Mouse (Mus musculus): ENCODE data around the gene Serpinb7. TPM values are rescaled to one million over a fixed set of nuclear protein-coding genes. Genes with fewer than 3 reads are reported as not detected.

Gene Serpinb7
- total RNA-seq (2021), result not detected
- long read RNA-seq, experiment 1, result 0 reads
- long read RNA-seq, experiment 2, result 0 reads

DNA sequence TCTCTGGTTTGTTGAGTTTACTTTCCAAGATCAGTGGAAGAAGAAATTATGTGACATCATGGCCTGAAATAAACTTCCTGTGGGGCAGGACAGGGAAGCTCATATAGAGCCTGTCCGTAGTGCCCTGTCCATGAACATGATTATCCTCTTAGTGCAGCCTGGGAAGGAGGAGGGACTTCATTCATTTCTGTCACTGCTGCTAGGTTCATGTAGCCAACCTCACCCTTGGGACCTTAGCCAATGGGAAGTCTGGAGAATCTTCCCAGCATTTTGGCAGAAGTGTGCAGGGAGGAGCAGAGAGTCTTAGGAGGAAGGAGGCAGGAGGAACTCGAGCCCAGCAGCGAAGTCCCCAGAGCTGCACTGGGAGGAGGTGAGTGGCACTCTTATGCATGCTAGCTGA, at the start of gene Serpinb7:
Serpinb7 (plus strand) TSS at position 301 of the 400 bp plus-strand sequence.
- DNase-seq, result no peak
- intact Hi-C loops (cut with DNase I), result no loop called here

DNA sequence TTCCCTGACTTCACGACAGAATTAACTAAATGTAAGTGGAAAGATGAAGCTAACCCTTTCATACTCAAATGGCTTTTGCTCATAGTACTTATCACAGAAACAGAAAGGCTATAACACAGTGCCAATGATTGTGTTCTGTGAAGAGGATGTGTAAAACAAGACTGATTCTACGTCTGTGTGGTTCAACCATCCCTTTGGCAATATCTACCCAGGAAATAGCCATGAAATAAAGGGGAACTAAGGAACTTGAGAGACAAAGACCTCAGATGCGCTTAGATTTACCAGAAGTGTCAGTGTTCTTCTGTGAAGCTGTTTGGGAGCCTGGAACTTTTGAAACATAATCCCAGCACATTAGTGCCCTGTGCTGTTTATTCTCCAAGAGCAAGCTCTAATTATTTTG, 49.1 kb upstream of the Serpinb7 start:
- DNase-seq, result no peak
- intact Hi-C loops (cut with DNase I), result no loop called here

DNA sequence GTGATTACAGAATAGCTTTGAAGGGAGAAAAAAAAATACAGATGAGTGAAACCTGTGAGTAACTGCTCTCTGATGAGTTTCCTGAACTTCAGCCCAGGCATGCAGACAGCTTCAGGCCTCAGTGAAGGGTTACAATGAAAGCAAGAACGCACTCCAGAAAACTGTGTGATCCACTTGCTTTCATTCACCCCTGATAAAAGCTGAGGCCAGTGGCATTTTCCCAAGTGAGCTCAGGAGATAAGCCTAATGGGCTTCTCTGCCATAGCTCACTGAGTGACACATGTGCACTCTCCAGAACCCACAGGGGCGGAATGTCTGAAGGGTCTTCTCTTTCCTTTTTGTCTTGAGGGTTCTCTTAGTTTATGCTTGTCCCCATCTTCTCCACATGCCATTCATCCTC, 48.3 kb upstream of the Serpinb7 start:
- intact Hi-C loops (cut with DNase I), result no loop called here
- no peak for DNase-seq

DNA sequence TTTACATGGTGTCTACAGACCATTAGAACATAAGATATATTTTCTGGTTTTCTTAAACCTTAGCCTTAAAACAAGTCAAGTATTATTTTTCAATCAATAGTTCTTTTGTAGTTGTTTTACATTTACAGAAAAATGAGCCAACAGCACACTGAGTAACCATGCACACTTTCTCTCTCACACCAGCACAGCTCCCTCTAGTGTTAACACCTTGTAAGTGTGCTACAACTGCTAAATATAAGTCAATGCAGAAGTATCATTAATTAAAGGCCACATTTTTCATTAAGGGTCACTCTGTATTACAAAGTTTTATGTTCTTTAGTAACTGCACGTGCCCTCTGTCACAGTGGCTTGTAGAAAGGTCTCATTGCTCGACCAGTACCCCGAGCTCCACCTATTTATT, 46.4 kb upstream of the Serpinb7 start:
- intact Hi-C loops (cut with DNase I), result no loop called here
- DNase-seq, result no peak

DNA sequence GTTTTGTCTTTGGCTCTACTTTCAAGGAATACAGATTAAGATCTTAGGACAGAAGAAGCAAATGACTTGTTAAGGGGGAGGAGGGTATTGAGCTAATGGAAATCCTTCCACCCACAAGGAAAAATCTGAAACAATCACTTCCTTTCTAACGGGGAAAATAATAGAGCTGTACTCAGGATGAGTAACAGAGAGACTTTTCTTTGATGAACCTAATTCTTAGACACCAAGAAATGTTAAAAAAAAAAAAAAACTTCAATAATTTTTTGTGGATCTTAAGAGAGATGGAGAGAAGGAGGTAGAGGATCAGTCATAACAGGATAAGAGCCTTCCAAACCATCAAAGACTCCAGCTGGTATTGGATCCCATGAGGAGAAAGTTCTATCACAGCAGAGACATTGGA, 38.6 kb upstream of the Serpinb7 start, which contains the start of gene Serpinb11:
Serpinb11 (plus strand) TSS at position 301 of the 400 bp plus-strand sequence.
- intact Hi-C loops (cut with DNase I), result no loop called here

DNA sequence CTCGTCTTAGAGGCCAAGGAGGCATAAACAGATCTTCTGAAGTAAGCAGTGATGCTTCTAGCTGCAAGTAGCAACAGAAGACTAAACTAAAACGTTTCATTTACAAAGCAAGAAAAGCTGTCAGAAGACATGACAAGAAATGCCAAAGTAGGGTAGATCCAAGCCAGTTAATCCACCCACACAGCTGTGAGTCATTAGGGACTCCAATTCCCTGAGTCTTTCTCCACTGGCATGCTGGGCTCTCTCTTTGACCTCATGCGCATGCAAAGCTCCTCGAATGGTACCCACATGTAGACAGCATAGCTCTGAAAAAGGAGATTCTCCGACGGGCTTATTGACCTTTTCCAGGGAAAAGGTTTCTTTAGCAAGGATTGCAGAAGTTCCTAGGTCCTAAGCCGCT, 33.5 kb upstream of the Serpinb7 start:
- intact Hi-C loops (cut with DNase I), result no loop called here
- no peak for DNase-seq

More for the DNA sequence above, 38.6 kb upstream of the Serpinb7 start, which contains the start of gene Serpinb11:
- no peak for DNase-seq

DNA sequence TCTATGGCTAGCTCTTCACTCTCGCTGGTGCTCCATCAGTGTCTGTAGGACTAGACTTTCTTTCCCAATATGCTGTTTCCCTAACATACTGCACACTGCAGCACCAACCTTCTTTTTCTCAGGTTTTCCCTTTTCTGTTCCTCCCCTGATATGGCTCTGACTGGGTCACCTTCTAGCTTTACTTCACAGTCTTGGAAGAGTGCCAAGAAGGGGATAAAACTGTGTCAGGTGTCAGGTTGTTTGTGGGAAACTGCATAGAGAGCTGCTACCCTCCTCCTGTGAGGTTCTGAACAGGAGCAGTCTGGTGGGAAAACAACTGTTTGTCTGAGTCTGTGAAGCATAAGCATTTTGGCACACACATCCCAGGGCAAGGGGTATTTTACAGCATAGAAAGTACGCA, 30.5 kb upstream of the Serpinb7 start:
- DNase-seq, result no peak
- intact Hi-C loops (cut with DNase I), result no loop called here

DNA sequence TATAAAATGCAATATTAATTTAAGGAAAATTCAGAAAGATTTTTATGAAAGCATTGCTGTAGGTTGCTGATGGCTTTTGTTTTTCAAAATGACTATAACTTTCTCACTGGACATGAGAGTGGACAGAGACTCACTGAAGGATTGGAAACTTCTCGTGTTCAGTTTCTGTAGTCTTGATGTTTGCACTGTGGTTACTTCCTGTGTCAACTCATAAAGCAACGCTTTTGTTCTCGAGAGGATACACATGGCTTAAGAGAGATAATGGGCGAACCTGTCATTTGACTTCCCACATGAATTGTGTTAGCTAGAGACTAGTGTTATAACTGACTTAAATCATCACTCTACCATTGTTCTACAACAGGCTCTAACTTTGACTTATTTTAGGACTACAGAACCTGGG, 22.5 kb upstream of the Serpinb7 start:
- intact Hi-C loops (cut with DNase I), result no loop called here

DNA sequence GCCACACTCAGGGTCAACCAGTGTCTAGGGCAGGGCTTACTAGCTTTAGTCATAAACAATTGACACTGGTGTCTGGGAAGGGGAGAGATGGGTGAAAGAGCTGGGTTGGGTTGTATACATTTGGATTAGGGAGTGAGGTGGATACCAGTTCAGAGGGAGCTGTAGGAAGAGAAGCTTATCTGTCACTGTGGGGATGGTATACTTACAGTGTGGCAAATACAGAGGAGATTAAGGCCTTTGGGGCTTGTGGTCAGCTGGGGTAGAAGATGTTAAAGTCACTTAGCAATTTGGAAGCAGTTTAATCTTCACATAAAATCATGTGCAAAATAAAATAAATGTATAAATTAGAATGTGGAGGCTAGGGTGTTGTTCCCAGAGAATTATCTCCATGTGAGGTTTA, 21.1 kb upstream of the Serpinb7 start:
- DNase-seq, result no peak
- intact Hi-C loops (cut with DNase I), result no loop called here

More for the DNA sequence above, 22.5 kb upstream of the Serpinb7 start:
- DNase-seq, result no peak

DNA sequence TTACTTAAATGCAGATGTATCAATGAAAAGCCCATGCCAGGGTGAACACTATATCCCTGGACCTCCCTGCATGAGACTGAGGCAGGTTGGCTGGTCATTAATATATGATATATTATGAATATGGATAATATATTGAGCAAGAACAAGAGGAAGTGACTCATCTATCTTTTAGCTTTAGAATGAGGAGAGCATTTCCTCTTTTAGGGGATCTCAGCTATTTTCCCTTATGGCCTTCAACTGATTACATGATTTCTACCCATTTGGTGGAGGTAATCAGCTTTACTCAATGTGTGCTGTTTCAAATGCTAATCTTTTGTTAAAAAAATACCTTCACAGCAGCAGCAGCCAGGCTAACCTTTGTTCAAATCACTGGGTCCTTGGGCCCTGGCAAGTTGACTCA, 18.0 kb upstream of the Serpinb7 start:
- intact Hi-C loops (cut with DNase I), result no loop called here
- no peak for DNase-seq

DNA sequence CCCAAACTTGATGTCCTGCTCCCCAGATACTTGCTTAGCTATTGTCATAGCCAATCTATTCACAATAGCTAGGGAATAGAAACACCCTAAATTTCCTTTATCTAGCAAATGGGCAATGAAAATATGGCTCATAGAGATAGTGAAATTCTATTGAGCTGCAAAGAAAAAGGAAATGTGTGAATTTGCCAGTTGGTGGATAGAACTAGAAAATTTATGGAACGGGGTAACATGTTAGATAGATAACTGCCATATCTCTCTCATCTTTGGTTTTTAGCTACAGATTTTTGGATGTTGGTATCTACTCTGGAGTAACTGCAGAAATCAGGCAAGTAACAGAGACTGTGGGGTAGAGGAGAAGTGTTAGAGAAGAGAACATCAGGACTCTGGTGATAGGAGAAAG, 17.1 kb upstream of the Serpinb7 start:
- intact Hi-C loops (cut with DNase I), result no loop called here
- DNase-seq, result no peak

DNA sequence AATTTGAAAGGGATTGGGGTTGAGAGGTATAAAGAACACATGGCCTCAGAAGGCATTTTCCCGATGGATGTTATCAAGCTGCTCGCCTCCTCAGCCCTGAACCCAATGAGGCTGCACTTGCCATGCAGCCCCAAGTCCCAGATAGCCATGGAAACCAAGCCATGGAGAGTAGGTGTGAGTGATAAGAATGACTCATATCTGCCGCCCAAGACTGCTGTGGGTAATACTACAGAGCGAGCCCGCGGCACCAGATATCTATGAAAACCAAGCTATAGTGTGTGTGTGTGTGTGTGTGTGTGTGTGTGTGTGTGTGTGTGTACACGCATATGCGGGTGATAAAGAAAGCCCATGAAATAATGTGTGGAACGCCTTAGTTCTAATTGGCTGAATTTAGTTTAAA, 14.9 kb upstream of the Serpinb7 start:
- intact Hi-C loops (cut with DNase I), result no loop called here

DNA sequence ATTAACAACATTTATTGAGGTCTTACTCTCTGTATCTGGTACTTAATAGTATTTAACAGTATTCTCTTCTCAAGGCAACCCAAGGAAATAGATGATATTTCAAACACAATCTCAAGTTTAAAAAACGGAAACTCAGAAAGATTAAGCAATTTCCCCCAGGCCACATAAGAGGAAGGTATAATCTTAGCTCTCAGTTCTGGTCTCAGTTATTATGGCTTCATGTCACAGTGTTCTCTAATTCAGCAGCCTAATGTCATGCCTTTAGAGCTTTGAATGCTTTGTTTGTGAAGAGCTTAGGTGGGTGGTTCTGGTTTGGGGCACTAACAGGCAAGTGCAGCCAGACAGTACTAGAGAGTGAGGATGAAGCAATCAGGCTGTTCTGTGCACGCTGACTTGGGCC, 9.7 kb upstream of the Serpinb7 start:
- DNase-seq, result no peak
- intact Hi-C loops (cut with DNase I), result no loop called here

More for the DNA sequence above, 14.9 kb upstream of the Serpinb7 start:
- DNase-seq, result no peak

DNA sequence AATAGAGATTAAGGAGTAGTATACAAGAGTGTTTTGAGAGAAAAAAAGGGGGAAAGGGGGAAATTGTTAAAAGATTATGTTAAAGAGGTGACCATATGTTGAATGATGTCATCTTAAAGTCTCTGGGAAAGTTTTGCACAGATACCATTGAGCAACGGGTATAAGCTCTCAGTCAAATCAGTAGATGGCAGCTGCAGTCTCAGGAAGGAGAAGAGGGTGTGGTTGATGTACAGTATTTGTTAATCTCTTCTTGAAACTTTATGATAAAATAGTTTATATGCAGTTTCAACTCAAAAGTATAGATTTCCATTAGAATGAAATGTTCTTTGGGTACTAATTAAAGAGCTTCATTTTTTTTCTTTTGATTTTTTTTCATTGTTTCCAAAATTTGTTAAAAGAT, 2.0 kb upstream of the Serpinb7 start:
- intact Hi-C loops (cut with DNase I), result no loop called here
- no peak for DNase-seq

DNA sequence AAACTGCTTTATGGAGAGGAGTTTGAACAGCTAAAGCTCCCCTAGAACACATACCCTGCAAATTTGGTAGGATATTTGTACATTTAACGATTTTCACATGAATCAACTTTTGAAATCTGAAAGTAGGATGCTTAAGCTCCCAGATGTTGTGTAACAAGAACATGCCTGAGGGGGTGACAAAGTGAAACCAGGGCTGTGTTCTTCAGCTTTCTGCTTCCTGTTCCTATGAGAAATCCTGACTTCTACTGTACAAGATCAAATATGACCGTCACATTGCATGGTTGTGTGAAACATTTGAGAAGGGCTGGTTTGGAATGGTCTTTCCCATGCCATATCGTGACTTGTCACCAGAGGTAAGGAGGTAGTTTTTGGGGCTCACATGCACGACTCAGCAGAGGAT, 2.6 kb downstream of the Serpinb7 start:
- no peak for DNase-seq
- intact Hi-C loops (cut with DNase I), result no loop called here

DNA sequence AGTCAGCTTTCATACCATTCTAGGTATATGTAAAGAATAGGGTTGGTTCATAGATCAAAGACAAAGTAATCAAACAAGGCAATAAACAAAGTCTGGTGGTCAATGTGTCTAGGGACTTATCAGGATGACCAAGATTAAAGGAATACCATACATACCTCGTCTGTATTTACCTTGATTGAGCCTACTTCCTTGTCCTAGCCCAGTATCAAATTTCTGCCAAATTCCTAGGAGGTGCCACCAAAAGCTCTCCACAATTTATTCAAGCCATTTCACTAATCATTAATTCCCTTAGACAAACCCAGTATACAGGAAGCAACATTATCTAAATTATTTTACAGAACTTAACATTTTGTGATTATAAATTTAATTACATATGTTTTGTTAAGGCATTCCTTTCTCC, 15.2 kb downstream of the Serpinb7 start:
- no peak for DNase-seq
- intact Hi-C loops (cut with DNase I), result no loop called here

DNA sequence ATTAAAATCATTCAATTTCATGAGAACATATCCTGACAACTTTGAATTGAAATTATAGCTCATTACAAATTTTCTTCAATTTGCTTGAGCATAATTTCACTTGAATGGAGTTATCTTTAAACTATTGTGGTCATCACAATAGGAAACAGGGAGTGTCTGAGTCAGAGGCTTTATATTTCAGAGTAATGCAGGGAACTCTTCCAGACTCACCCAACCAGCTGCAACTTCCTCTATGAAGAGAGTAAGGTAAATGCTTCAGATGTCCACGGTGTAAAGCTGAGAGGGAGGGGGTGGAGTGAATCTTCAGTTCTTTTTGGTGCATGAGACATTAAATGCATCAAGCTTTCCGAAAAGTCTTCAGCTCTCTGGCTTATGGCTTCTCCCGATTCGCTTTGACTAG, 23.0 kb downstream of the Serpinb7 start:
- DNase-seq, result no peak
- intact Hi-C loops (cut with DNase I), result no loop called here

DNA sequence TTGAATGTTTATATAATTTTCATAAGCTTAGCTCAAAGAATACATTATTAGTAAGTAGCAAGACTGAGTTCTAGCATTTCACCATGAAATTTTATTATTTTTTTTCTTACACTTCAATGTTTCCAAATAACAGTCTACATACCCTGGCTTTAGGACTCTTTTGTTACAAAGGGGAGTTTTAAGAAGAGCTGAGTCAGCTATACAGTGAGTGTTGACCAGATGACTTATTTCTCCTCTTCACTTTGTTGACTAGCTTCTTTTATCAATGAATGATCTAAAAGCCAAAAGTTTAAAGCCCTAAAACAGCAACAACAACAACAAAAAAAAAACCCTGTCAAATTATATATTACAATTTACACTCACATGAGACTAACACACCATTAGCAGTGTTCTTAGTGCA, 31.8 kb downstream of the Serpinb7 start:
- intact Hi-C loops (cut with DNase I), result no loop called here
- DNase-seq, result no peak

DNA sequence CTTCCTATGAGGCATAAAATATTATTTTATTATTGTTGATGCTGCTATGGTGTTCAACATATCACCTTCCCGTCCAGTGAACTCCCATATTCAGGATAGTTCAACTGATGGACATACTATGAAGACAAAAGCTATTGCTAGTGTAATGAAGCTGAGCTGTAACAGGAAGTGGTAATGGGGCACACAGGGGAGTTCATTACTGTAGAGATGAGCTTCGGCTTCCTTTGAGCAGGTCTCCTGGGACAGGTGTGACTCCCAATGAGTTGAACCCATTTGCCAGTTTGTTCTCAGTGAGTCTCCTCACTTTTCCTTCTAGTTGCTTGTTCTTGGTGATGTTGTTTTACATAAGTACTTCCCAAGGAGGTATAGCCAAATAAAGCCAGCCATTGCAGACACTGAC, 36.1 kb downstream of the Serpinb7 start:
- no peak for DNase-seq
- intact Hi-C loops (cut with DNase I), result no loop called here

DNA sequence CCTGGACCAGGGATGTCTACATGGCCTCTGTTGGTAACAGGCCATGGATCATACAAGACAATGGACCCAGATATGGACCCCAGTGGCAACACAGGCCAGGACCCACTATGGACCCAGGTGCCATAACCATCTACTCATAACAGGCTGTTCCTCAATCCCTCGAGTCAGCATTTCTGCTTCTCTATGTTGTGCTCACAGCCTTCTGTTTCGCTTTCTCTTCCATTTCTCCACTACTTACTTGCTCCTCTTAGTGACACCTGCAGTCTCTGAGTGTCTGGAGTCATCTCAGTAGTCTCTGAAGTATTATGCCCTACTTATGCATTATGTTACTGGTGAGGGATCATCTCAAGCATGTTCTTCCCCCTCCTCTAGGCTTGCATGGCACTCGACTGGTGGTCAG, 40.0 kb downstream of the Serpinb7 start:
- no peak for DNase-seq
- intact Hi-C loops (cut with DNase I), result no loop called here

DNA sequence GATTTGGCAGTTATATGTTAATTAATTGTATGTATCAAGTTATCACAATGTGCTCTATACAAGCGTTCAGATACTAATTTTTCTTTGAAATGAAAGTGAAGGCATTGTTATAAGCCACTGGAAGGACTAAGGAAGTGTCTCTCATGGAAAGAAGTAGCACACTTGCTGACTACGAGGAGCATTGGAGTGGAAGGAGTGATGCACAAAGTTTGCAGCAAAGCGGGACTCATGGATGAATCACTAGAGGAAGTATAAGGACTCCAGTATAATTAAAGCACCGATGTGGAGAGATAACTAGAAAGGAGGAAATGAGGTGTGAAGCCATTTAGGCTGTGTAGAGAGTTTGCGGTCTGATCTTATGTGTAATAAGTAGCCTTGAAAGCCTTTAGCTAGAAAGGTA, 45.9 kb downstream of the Serpinb7 start:
- no peak for DNase-seq
- intact Hi-C loops (cut with DNase I), result no loop called here

DNA sequence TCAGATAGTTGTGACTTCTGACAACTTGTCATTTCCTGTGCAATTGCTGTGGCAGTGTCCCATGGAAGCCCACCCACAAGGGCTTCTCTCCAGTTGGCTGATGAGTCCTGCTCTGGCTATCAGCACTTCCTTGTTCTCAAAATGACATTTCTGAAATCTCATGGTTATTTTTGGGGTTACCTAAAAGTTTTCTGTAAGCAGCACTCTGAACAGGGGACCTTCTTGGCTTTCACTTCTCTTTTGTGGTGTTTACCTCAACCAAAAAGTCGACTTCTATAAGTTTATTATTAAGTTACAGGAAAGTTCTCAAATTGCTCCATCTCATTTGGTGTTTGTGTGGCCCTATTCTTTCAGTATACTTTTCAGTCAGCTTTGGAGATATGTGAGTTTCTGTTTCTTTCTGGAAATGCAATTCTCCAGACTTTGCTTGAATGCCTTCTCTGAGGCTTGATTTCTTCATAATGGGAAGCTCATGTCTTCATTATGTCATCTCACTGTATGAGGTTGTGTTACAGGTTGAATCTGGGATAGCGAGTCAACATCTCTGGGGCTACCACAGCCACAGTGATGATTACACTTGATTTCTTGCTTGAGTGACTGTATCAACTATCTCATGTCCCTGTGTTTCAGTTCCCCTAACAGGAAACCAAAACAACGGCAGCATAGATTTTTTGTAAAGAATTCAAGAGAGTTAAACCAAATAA, 47.9 kb downstream of the Serpinb7 start:
- intact Hi-C loops (cut with DNase I), result no loop called here
- no peak for DNase-seq

DNA sequence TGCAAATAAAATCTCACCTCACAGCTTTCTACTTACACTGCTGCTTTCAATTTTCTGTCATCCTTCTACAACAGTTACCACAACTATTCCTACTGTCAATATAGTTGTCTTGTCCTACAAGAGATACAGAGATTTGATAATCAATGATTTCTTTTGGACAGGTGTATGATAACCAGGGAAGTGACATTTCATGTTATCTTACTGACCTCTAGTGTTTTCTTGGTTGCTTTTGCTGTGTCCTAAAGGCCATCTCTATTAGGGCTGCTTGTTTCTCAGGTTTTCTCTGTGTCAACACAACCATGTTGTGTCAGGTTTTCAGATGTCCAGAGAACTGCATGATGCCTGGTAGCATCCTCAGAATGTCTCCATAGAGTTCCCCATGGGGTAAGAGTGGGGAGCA, 80.5 kb downstream of the Serpinb7 start:
- no peak for DNase-seq
- intact Hi-C loops (cut with DNase I), result loop anchor here (10.0 kb wide), 1 partner anchor 235 kb away; no protein-coding TSS in a partner anchor

Data from gastrocnemius, postnatal 36 days (tissue).